In genomic region chr7:28939418-28940183, GRCm38 (mm10) we compare ENCODE assay signal across 12 mouse cellular contexts. TPM values are rescaled to one million over a fixed set of nuclear protein-coding genes. Genes with fewer than 3 reads are reported as not detected.
A peak's percentile ranks its signal among the peaks of the same experiment; 100 is the strongest.
DNase-seq lines count a peak whose midpoint lies in the region; ATAC-seq and TF ChIP-seq lines count a peak whose summit lies in the region.
"Had no signal": no experiment of that assay in that cellular context is flagged by ENCODE, and none has a peak within 500 bp of the region (broad histone marks: within the 10 kb centered on the region; RNA-seq: fewer than 3 reads in every experiment).

No protein-coding gene starts in this region.

- no peak for DNase-seq in frontal cortex, adult 2 months (ENCODE audit: extremely low spot score in 1 of 2, low spot score in 1 of 2)
- no peak for DNase-seq in lung, adult 2 months
- DNase-seq in kidney, adult 9 months = peak; percentile 75
- DNase-seq in Muller cell, postnatal 12 days (ENCODE audit: inconsistent ontology term) = no peak
- DNase-seq in adrenal gland, adult 2 months = no peak
- DNase-seq: B cell, adult 2 months; cerebellum, postnatal 25 days had no signal

- TF ChIP-seq CTCF in lung, adult 2 months (IDR thresholded peaks at IDR 0.05; ENCODE audit: insufficient read depth, low read length) = no peak

- H3K27ac ChIP-seq in lung, embryonic 16.5 days (ENCODE audit: low read length) = peak overlapping the region; percentile 17
- peak overlapping the region; percentile 84 for H3K27ac ChIP-seq in stomach, embryonic 16.5 days (ENCODE audit: low read length)
- H3K27ac ChIP-seq: midbrain, embryonic 12.5 days had no signal

- WGBS in lung, embryonic 16.5 days = 67% methylated on average over 7 of the region's 7 CpGs
- 58% methylated on average over 7 of the region's 7 CpGs for WGBS in lung, adult 2 months
- WGBS in stomach, embryonic 16.5 days = 64% methylated on average over 7 of the region's 7 CpGs

- 0 out of 2 replicates have a peak, but pooled peaks have one; percentile 25 for ATAC-seq in frontal cortex, adult (ENCODE audit: low TSS enrichment)
- ATAC-seq in lung, embryonic 16.5 days (ENCODE audit: low read depth) = no peak
- ATAC-seq in stomach, embryonic 16.5 days (ENCODE audit: insufficient read depth, low FRiP score) = 0 out of 2 replicates have a peak, but pooled peaks have one; percentile 31
- ATAC-seq: activated CD4-positive, CD25-positive, alpha-beta regulatory T cell, adult 4 months had no signal

- no peak overlapping the region for H3K4me3 ChIP-seq in lung, embryonic 16.5 days (ENCODE audit: low read length)
- H3K4me3 ChIP-seq in lung, adult 2 months (replicated peaks; ENCODE audit: extremely low read depth, low read depth, low read length) = no peak overlapping the region
- no peak overlapping the region for H3K4me3 ChIP-seq in stomach, embryonic 16.5 days (replicated peaks; ENCODE audit: low read length)
- H3K4me3 ChIP-seq: midbrain, embryonic 12.5 days had no signal

- H3K4me1 ChIP-seq in lung, embryonic 16.5 days (replicated peaks; ENCODE audit: control insufficient read depth, insufficient read depth, low read length) = peaks cover 72% of the 10 kb centered on the region
- H3K4me1 ChIP-seq in lung, adult 2 months (ENCODE audit: control insufficient read depth, insufficient read depth, low read length) = peaks cover 71% of the 10 kb centered on the region
- H3K4me1 ChIP-seq in stomach, embryonic 16.5 days (ENCODE audit: control insufficient read depth, insufficient read depth, low read length) = peaks cover 61% of the 10 kb centered on the region

- H3K9ac ChIP-seq in lung, embryonic 16.5 days (ENCODE audit: low read length) = no peak overlapping the region
- H3K9ac ChIP-seq in stomach, embryonic 16.5 days (ENCODE audit: low read length) = no peak overlapping the region
- H3K9ac ChIP-seq: midbrain, embryonic 12.5 days had no signal

- H3K36me3 ChIP-seq in lung, embryonic 16.5 days (ENCODE audit: control insufficient read depth, insufficient read depth, low read length) = no peaks in the 10 kb centered on the region
- H3K36me3 ChIP-seq in stomach, embryonic 16.5 days (ENCODE audit: control insufficient read depth, insufficient read depth, low read length) = no peaks in the 10 kb centered on the region

- H3K27me3 ChIP-seq in lung, embryonic 16.5 days (ENCODE audit: control insufficient read depth, insufficient read depth, low read depth, low read length) = no peaks in the 10 kb centered on the region
- H3K27me3 ChIP-seq in stomach, embryonic 16.5 days (ENCODE audit: control insufficient read depth, insufficient read depth, low read length) = no peaks in the 10 kb centered on the region
- H3K27me3 ChIP-seq: midbrain, embryonic 12.5 days had no signal

- H3K4me2 ChIP-seq in lung, embryonic 16.5 days (ENCODE audit: low read depth, low read length) = no peak overlapping the region
- no peak overlapping the region for H3K4me2 ChIP-seq in stomach, embryonic 16.5 days (ENCODE audit: low read depth, low read length)
- H3K4me2 ChIP-seq: midbrain, embryonic 12.5 days had no signal

- no peaks in the 10 kb centered on the region for H3K9me3 ChIP-seq in lung, embryonic 16.5 days (ENCODE audit: control insufficient read depth, low read length)
- no peaks in the 10 kb centered on the region for H3K9me3 ChIP-seq in stomach, embryonic 16.5 days (replicated peaks; ENCODE audit: control insufficient read depth, low read length)
- H3K9me3 ChIP-seq: midbrain, embryonic 12.5 days had no signal

- no peak for TF ChIP-seq POLR2A in lung, adult 2 months (IDR thresholded peaks at IDR 0.05; ENCODE audit: borderline replicate concordance, extremely low read depth, low read depth, low read length)

RNA-seq across cellular contexts. Expression of gene Actn4, which starts 22.5 kb away (rescaled TPM):
- 214 and 220 TPM in 2 replicates for polyA plus RNA-seq in frontal cortex, adult 2 months (2012; rRNA removed)
- polyA plus RNA-seq in lung, embryonic 16.5 days (2015; fragmentation: Nextera tagmentation; extraction: Ambion mirVana) = 313 and 319 TPM in 2 replicates
- 314 and 324 TPM in 2 replicates for polyA plus RNA-seq in lung, adult 2 months (2012; rRNA removed)
- polyA plus RNA-seq in stomach, embryonic 16.5 days (2015; fragmentation: Nextera tagmentation; extraction: Ambion mirVana) = 413 and 449 TPM in 2 replicates
- 100 to 1,000 TPM; 247 to 264 TPM for total RNA-seq in adrenal gland, adult 2 months (2021)
- polyA plus RNA-seq in adrenal gland, adult 2 months (2012; rRNA removed) = 301 and 316 TPM in 2 replicates

RNA-seq across cellular contexts. Expression of gene Eif3k, which starts 42.1 kb away (rescaled TPM):
- polyA plus RNA-seq in frontal cortex, adult 2 months (2012; rRNA removed) = 311 and 352 TPM in 2 replicates
- polyA plus RNA-seq in lung, embryonic 16.5 days (2015; fragmentation: Nextera tagmentation; extraction: Ambion mirVana) = 366 and 367 TPM in 2 replicates
- polyA plus RNA-seq in lung, adult 2 months (2012; rRNA removed) = 175 and 234 TPM in 2 replicates
- 339 and 345 TPM in 2 replicates for polyA plus RNA-seq in stomach, embryonic 16.5 days (2015; fragmentation: Nextera tagmentation; extraction: Ambion mirVana)
- 100 to 1,000 TPM; 259 to 280 TPM for total RNA-seq in adrenal gland, adult 2 months (2021)
- 118 and 138 TPM in 2 replicates for polyA plus RNA-seq in adrenal gland, adult 2 months (2012; rRNA removed)

RNA-seq across cellular contexts. Expression of gene Map4k1, which starts 42.2 kb away (rescaled TPM):
- polyA plus RNA-seq in frontal cortex, adult 2 months (2012; rRNA removed) = 3.1 and 3.8 TPM in 2 replicates
- 8.9 and 10.7 TPM in 2 replicates for polyA plus RNA-seq in lung, embryonic 16.5 days (2015; fragmentation: Nextera tagmentation; extraction: Ambion mirVana)
- polyA plus RNA-seq in lung, adult 2 months (2012; rRNA removed) = 16.7 and 17.0 TPM in 2 replicates
- 7.9 and 8.4 TPM in 2 replicates for polyA plus RNA-seq in stomach, embryonic 16.5 days (2015; fragmentation: Nextera tagmentation; extraction: Ambion mirVana)
- 1 to 10 TPM in 1 of 2 experiments, under 1 TPM in 1; 0.37 to 1.3 TPM for total RNA-seq in adrenal gland, adult 2 months (2021)
- polyA plus RNA-seq in adrenal gland, adult 2 months (2012; rRNA removed) = 2.2 TPM in 2 replicates

RNA-seq across cellular contexts. Expression of gene Capn12, which starts 58.4 kb away (rescaled TPM):
- 0.71 and 1.00 TPM in 2 replicates for polyA plus RNA-seq in frontal cortex, adult 2 months (2012; rRNA removed)
- 0.43 and 0.49 TPM in 2 replicates for polyA plus RNA-seq in lung, embryonic 16.5 days (2015; fragmentation: Nextera tagmentation; extraction: Ambion mirVana)
- polyA plus RNA-seq in lung, adult 2 months (2012; rRNA removed) = 0.05 and 1.3 TPM in 2 replicates
- 0.56 and 0.59 TPM in 2 replicates for polyA plus RNA-seq in stomach, embryonic 16.5 days (2015; fragmentation: Nextera tagmentation; extraction: Ambion mirVana)
- under 1 TPM in 1 of 2 experiments, not detected in 1; 0.14 TPM for total RNA-seq in adrenal gland, adult 2 months (2021)
- polyA plus RNA-seq in adrenal gland, adult 2 months (2012; rRNA removed) = 0.48 and 0.80 TPM in 2 replicates
